Mouse (Mus musculus) cerebellum, adult 2 months (tissue): ENCODE results near the gene Chit1. TPM values are rescaled to one million over a fixed set of nuclear protein-coding genes. Genes with fewer than 3 reads are reported as not detected.

ENCODE experiments used
- DNase-seq, 2 experiments: peaks; one replicate each; pipeline ENCODE4 v3.0.0; 2021
- H3K27ac ChIP-seq: fragments of 200-500 bp; 2 replicates; pipeline ENCODE4 v1.5.1; 2012; ENCODE audit warnings: low read length, control low read depth, inconsistent platforms; ENCODE audit not compliant: insufficient read depth
- H3K27me3 ChIP-seq: fragments of 200-500 bp; 2 replicates; pipeline ENCODE4 v1.6.1; 2012; ENCODE audit warnings: inconsistent platforms, mild to moderate bottlenecking, low read length, moderate library complexity; ENCODE audit not compliant: control insufficient read depth, insufficient read depth
- H3K4me1 ChIP-seq: fragments of 200-500 bp; 2 replicates; pipeline ENCODE4 v1.6.1; 2011; ENCODE audit warnings: low read length; ENCODE audit not compliant: control insufficient read depth, insufficient read depth
- H3K4me3 ChIP-seq: fragments of 200-500 bp; replicated peaks from 2 replicates; pipeline ENCODE3; 2011; ENCODE audit warnings: mild to moderate bottlenecking, low read depth, low read length, control low read depth; ENCODE audit not compliant: insufficient read depth
- CTCF ChIP-seq: fragments of 200-500 bp; IDR thresholded peaks from 2 replicates; pipeline ENCODE4 v1.5.1; 2011; ENCODE audit warnings: low read depth, mild to moderate bottlenecking, control low read depth, low read length, moderate library complexity, borderline replicate concordance; ENCODE audit not compliant: insufficient read depth
- POLR2A ChIP-seq: fragments of 200-500 bp; IDR thresholded peaks from 2 replicates; pipeline ENCODE4 v1.6.1; 2011; ENCODE audit warnings: low read length, control low read depth, borderline replicate concordance; ENCODE audit not compliant: insufficient read depth
- WGBS: fragments of 180-500 bp; shearing (Covaris S2); methylation state at CpG from one replicate; pipeline ENCODE4 v1.1.7; 2018; 5-methylcytosine and 5-hydroxymethylcytosine counted together
- polyA plus RNA-seq: library from polyadenylated mRNA; depleted of rRNA; stranded (reverse); fragments of >200 nt; gene quantifications from 2 replicates; pipeline ENCODE4 v1.2.3, GENCODE M21; 2012

Chit1 gene
- polyA plus RNA-seq, 1 experiment, result not detected

GRCm38 (mm10) chr1:134192024-134192423 is 81.0 kb downstream of the Chit1 start:
- no peak for TF ChIP-seq CTCF
- no peak for TF ChIP-seq POLR2A
- Histone ChIP-seq H3K4me1 (peaks cover 42% of the 10 kb centered on the region), H3K27ac (no peak overlapping the region), H3K27me3 (no peaks in the 10 kb centered on the region), H3K4me3 (no peak overlapping the region)
- 74% methylated on average over 4 of the region's 4 CpGs for WGBS
- peak in 1 of 2 experiments; percentile 12 for DNase-seq

- TF ChIP-seq POLR2A (no peak), CTCF (no peak)
- DNase-seq, result peak in 1 of 2 experiments; percentile 36
- Histone ChIP-seq H3K27me3 (no peaks in the 10 kb centered on the region), H3K4me3 (no peak within 1 kb of the TSS), H3K27ac (no peak within 1 kb of the TSS), H3K4me1 (peaks cover 48% of the 10 kb centered on the region)
- 75% methylated on average over 1 of the region's 1 CpGs for WGBS
Observed at GRCm38 (mm10) chr1:134193126-134193525, 82.1 kb downstream of the Chit1 start, which contains the start of gene Mybph. Gene Mybph, plus strand, starts transcription at chr1:134193448.

- Histone ChIP-seq H3K27ac (no peak overlapping the region), H3K4me1 (peaks cover 45% of the 10 kb centered on the region), H3K4me3 (no peak overlapping the region), H3K27me3 (no peaks in the 10 kb centered on the region)
- peak in 1 of 2 experiments; percentile 39 for DNase-seq
- WGBS, result 77% methylated on average over 7 of the region's 7 CpGs
- TF ChIP-seq POLR2A (no peak), CTCF (no peak)
Observed at GRCm38 (mm10) chr1:134193674-134194197, 82.7 kb downstream of the Chit1 start.

GRCm38 (mm10) chr1:134194298-134195022 is 83.4 kb downstream of the Chit1 start:
- Histone ChIP-seq H3K4me1 (peaks cover 38% of the 10 kb centered on the region), H3K27ac (no peak overlapping the region), H3K4me3 (no peak overlapping the region), H3K27me3 (no peaks in the 10 kb centered on the region)
- WGBS, result 71% methylated on average over 16 of the region's 16 CpGs
- peak in 1 of 2 experiments; percentile 35 for DNase-seq
- TF ChIP-seq CTCF, result no peak
- TF ChIP-seq POLR2A, result no peak

GRCm38 (mm10) chr1:134195117-134195516 is 84.1 kb downstream of the Chit1 start:
- H3K4me3 ChIP-seq, result no peak overlapping the region
- peak; percentile 17 to 25 for DNase-seq
- no peaks in the 10 kb centered on the region for H3K27me3 ChIP-seq
- no peak overlapping the region; the same call in 1 of the 2 replicates for H3K27ac ChIP-seq
- peaks cover 34% of the 10 kb centered on the region for H3K4me1 ChIP-seq
- 76% methylated on average over 2 of the region's 2 CpGs for WGBS
- TF ChIP-seq CTCF, result no peak
- no peak for TF ChIP-seq POLR2A

- Histone ChIP-seq H3K27ac (peak overlapping the region; percentile 66), H3K4me1 (peaks cover 34% of the 10 kb centered on the region), H3K4me3 (no peak overlapping the region), H3K27me3 (no peaks in the 10 kb centered on the region)
- WGBS, result 10% methylated on average over 3 of the region's 3 CpGs
- DNase-seq, result no peak
- TF ChIP-seq POLR2A, result no peak
- TF ChIP-seq CTCF, result 0 out of 2 replicates have a peak, but pooled peaks have one; percentile 10
Observed at GRCm38 (mm10) chr1:134195571-134195970, 84.5 kb downstream of the Chit1 start.

- peak overlapping the region; percentile 66 for H3K27ac ChIP-seq
- 4% methylated on average over 4 of the region's 4 CpGs for WGBS
- no peak overlapping the region for H3K4me3 ChIP-seq
- no peaks in the 10 kb centered on the region for H3K27me3 ChIP-seq
- peak; percentile 74 to 80 for DNase-seq
- H3K4me1 ChIP-seq, result peaks cover 34% of the 10 kb centered on the region
- TF ChIP-seq CTCF (no peak), POLR2A (no peak)
Observed at GRCm38 (mm10) chr1:134195979-134196378, 84.9 kb downstream of the Chit1 start.

- TF ChIP-seq CTCF, result peak; percentile 75
- TF ChIP-seq POLR2A, result no peak; the same call in 1 of the 2 replicates
- H3K4me1 ChIP-seq, result peaks cover 34% of the 10 kb centered on the region
- H3K27ac ChIP-seq, result peak overlapping the region; percentile 66
- WGBS, result 25% methylated on average over 4 of the region's 4 CpGs
- H3K4me3 ChIP-seq, result no peak overlapping the region
- H3K27me3 ChIP-seq, result no peaks in the 10 kb centered on the region
- DNase-seq, result peak; percentile 75 to 77
Observed at GRCm38 (mm10) chr1:134196386-134196785, 85.3 kb downstream of the Chit1 start.
